Mouse (Mus musculus): ENCODE measurements at regions not wholly inside any gene's neighbourhood (a gene's known extent, or its start where the extent isn't known, plus 50 kb on each side); places are given as distances from the start of the nearest gene placed in this dataset.

- ATAC-seq (no peak), DNase-seq (ENCODE audit: low spot score) (no peak)
- Histone ChIP-seq H3K4me1 (ENCODE audit: insufficient read depth, low read depth, low read length) (no peaks in the 10 kb centered on the region; the same call in 1 of the 2 replicates), H3K27ac (ENCODE audit: low read length) (no peak overlapping the region), H3K4me2 (replicated peaks; ENCODE audit: low read depth, low read length) (no peak overlapping the region), H3K9ac (replicated peaks; ENCODE audit: low read depth) (no peak overlapping the region), H3K4me3 (ENCODE audit: low read depth, low read length) (no peak overlapping the region), H3K27me3 (replicated peaks; ENCODE audit: insufficient read depth, low read length) (no peaks in the 10 kb centered on the region), H3K9me3 (ENCODE audit: low read length) (no peaks in the 10 kb centered on the region), H3K36me3 (ENCODE audit: insufficient read depth, low read length) (no peaks in the 10 kb centered on the region)
- no peak for TF ChIP-seq CTCF (IDR thresholded peaks at IDR 0.05)
- 64% methylated on average over 6 of the region's 6 CpGs for WGBS
These were observed 121.8 kb upstream of the Zeb2 start for GRCm38 (mm10) chr2:45239001-45239400.

DNA sequence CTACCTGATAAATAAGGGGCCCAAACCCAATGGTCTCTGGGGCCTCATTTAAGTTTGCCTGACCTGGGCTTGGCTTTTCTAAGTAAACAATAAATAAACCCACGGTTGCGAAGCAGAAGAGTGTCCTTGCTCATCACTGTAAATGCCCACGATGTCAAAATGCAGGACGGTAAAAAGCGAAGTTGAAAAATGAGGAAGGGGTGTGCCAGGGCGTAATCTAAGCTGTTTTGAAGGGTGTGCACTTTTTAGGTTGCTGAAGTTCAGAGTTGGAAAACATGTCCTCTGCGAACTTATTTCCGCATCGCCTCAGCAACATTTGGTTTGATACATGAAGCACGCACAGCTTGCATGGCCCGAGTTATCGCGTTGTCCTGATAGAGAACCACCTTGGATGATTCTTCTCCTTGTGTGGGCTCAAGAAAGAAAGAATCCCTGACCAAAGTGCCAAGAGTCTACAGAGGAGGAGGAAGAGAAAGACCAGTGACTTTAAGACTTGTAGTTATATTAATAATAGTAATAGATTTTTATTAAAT, 119.0 kb upstream of the Zeb2 start:
- H3K4me1 ChIP-seq (ENCODE audit: insufficient read depth, low read depth, low read length) = no peaks in the 10 kb centered on the region; the same call in 1 of the 2 replicates
- 88% methylated on average over 13 of the region's 13 CpGs for WGBS
- H3K36me3 ChIP-seq (ENCODE audit: insufficient read depth, low read length) = no peaks in the 10 kb centered on the region
- no peak overlapping the region for H3K4me2 ChIP-seq (replicated peaks; ENCODE audit: low read depth, low read length)
- ATAC-seq (no peak), DNase-seq (ENCODE audit: low spot score) (no peak)
- TF ChIP-seq CTCF (IDR thresholded peaks at IDR 0.05) (no peak), EP300 (IDR thresholded peaks at IDR 0.05) (no peak)
- H3K9ac ChIP-seq (replicated peaks; ENCODE audit: low read depth) = no peak overlapping the region
- no peak overlapping the region for H3K27ac ChIP-seq (ENCODE audit: low read length)
- no peaks in the 10 kb centered on the region for H3K9me3 ChIP-seq (ENCODE audit: low read length)
- no peaks in the 10 kb centered on the region for H3K27me3 ChIP-seq (replicated peaks; ENCODE audit: insufficient read depth, low read length)
- no peak overlapping the region for H3K4me3 ChIP-seq (ENCODE audit: low read depth, low read length)

GRCm38 (mm10) chr2:45234148-45234547, 117.0 kb upstream of the Zeb2 start:
- Histone ChIP-seq H3K4me2 (replicated peaks; ENCODE audit: low read depth, low read length) (no peak overlapping the region), H3K36me3 (ENCODE audit: insufficient read depth, low read length) (no peaks in the 10 kb centered on the region), H3K9me3 (ENCODE audit: low read length) (no peaks in the 10 kb centered on the region), H3K9ac (replicated peaks; ENCODE audit: low read depth) (no peak overlapping the region), H3K4me1 (ENCODE audit: insufficient read depth, low read depth, low read length) (no peaks in the 10 kb centered on the region; the same call in 1 of the 2 replicates), H3K27me3 (replicated peaks; ENCODE audit: insufficient read depth, low read length) (no peaks in the 10 kb centered on the region), H3K27ac (ENCODE audit: low read length) (no peak overlapping the region), H3K4me3 (ENCODE audit: low read depth, low read length) (no peak overlapping the region)
- no peak for ATAC-seq
- 82% methylated on average over 1 of the region's 1 CpGs for WGBS
- DNase-seq (ENCODE audit: low spot score) = no peak
- no peak for TF ChIP-seq EP300 (IDR thresholded peaks at IDR 0.05)
- TF ChIP-seq CTCF (IDR thresholded peaks at IDR 0.05) = no peak

DNA sequence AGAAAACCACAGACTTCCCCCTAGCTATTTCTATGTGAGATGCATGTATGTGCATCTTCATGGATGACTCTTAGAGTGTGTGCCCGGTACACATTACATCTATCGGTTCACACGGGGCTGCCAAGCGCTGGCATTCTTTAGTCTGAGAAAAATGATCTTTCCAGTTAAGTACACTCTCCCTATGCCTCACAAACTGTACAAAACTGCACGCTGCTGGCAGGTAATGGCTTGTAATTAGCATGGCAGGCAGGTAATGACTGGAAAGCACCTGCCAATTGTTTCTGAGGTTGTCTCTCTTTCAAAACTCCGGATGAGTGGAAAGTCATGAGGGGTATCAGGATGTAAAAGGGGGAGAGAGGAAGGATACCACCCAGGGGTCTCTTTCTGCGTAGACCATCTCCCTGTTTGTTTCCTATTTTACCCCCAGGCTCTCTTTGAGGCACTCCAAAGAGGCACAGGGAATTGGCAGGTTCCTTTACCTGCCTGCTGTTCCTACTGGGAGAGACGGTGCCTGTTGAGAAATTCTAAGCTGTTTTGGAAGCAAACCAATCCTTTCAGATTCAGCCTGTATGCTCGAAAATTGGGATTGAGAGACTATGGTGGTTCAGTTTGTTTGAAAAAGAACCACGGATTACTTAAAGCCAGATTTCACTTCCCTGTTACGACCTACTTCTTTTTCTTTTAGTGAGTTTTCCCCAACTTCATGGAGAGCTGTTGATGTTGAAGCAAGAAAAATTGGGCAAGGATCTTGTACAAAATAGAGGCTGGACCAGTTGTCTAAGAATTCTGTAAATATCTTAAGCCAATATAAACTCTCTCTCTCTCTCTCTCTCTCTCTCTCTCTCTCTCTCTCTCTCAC, 113.4 kb upstream of the Zeb2 start:
- Histone ChIP-seq H3K36me3 (ENCODE audit: insufficient read depth, low read length) (no peaks in the 10 kb centered on the region), H3K4me2 (replicated peaks; ENCODE audit: low read depth, low read length) (no peak overlapping the region), H3K4me1 (ENCODE audit: insufficient read depth, low read depth, low read length) (no peaks in the 10 kb centered on the region), H3K9ac (replicated peaks; ENCODE audit: low read depth) (no peak overlapping the region), H3K4me3 (ENCODE audit: low read depth, low read length) (no peak overlapping the region), H3K27me3 (replicated peaks; ENCODE audit: insufficient read depth, low read length) (no peaks in the 10 kb centered on the region), H3K27ac (ENCODE audit: low read length) (no peak overlapping the region), H3K9me3 (ENCODE audit: low read length) (no peaks in the 10 kb centered on the region)
- TF ChIP-seq CTCF (IDR thresholded peaks at IDR 0.05) = no peak
- no peak for TF ChIP-seq EP300 (IDR thresholded peaks at IDR 0.05)
- DNase-seq (ENCODE audit: low spot score) (no peak), ATAC-seq (no peak)
- WGBS = 73% methylated on average over 11 of the region's 11 CpGs

GRCm38 (mm10) chr2:45229501-45229900, 112.3 kb upstream of the Zeb2 start:
- H3K4me3 ChIP-seq (ENCODE audit: low read depth, low read length) = no peak overlapping the region
- no peaks in the 10 kb centered on the region for H3K27me3 ChIP-seq (replicated peaks; ENCODE audit: insufficient read depth, low read length)
- no peaks in the 10 kb centered on the region for H3K4me1 ChIP-seq (ENCODE audit: insufficient read depth, low read depth, low read length)
- H3K36me3 ChIP-seq (ENCODE audit: insufficient read depth, low read length) = no peaks in the 10 kb centered on the region
- ATAC-seq (no peak), DNase-seq (ENCODE audit: low spot score) (no peak)
- H3K27ac ChIP-seq (ENCODE audit: low read length) = no peak overlapping the region
- WGBS = 68% methylated on average over 6 of the region's 6 CpGs
- no peaks in the 10 kb centered on the region for H3K9me3 ChIP-seq (ENCODE audit: low read length)
- H3K9ac ChIP-seq (replicated peaks; ENCODE audit: low read depth) = no peak overlapping the region
- TF ChIP-seq EP300 (IDR thresholded peaks at IDR 0.05) (no peak), CTCF (IDR thresholded peaks at IDR 0.05) (no peak)
- no peak overlapping the region for H3K4me2 ChIP-seq (replicated peaks; ENCODE audit: low read depth, low read length)

DNA sequence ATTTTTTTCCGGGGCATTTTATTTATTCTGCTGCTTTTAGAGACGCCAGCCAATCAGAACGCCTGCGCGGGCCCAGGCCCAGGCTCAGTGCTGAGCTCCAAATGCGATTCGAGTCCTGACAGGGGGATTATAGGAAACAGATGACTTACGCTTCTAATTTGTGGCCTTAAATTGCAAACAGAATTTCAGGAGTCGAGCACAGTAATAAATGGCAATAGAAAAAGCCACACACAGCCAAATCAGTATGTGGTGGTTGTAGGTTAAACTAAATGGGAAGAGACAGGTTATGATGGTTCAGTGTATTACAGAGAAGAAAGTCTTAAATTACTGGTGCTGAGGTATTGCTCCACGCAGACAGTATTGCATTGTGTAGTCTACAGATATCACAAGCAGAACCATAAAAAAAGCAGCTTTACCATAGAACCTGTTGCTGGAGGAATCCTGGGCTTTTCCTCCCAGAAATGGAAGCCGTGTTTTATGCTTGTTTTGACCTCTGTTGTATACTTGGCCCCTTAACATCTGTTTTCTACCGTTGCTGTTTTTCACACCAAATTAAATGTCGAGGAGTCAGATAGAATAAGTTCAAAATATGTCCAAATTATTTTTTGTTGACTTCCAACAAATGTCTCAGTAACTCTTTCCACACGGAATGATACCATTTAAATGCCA, 110.2 kb upstream of the Zeb2 start:
- Histone ChIP-seq H3K9me3 (ENCODE audit: low read length) (no peaks in the 10 kb centered on the region), H3K9ac (replicated peaks; ENCODE audit: low read depth) (no peak overlapping the region), H3K36me3 (ENCODE audit: insufficient read depth, low read length) (no peaks in the 10 kb centered on the region), H3K27ac (ENCODE audit: low read length) (no peak overlapping the region), H3K4me3 (ENCODE audit: low read depth, low read length) (no peak overlapping the region), H3K4me2 (replicated peaks; ENCODE audit: low read depth, low read length) (no peak overlapping the region), H3K27me3 (replicated peaks; ENCODE audit: insufficient read depth, low read length) (no peaks in the 10 kb centered on the region), H3K4me1 (ENCODE audit: insufficient read depth, low read depth, low read length) (no peaks in the 10 kb centered on the region)
- 61% methylated on average over 14 of the region's 14 CpGs for WGBS
- ATAC-seq (no peak), DNase-seq (ENCODE audit: low spot score) (no peak)
- TF ChIP-seq CTCF (IDR thresholded peaks at IDR 0.05) (no peak), EP300 (IDR thresholded peaks at IDR 0.05) (no peak)

All from lung, postnatal 0 days (tissue).